Mouse (Mus musculus): Measurements from ENCODE around the gene Trak1. TPM values are rescaled to one million over a fixed set of nuclear protein-coding genes. Genes with fewer than 3 reads are reported as not detected.
A peak's percentile ranks its signal among the peaks of the same experiment; 100 is the strongest.

The Trak1 gene
- polyA plus RNA-seq, 1 experiment from 2014 or later: 5.1 TPM

- no peaks in the 10 kb centered on the region for H3K27me3 ChIP-seq (ENCODE audit: insufficient read depth, low read length)
- H3K9me3 ChIP-seq (ENCODE audit: low read length): no peaks in the 10 kb centered on the region
- ATAC-seq: no peak
- TF ChIP-seq CTCF (IDR thresholded peaks at IDR 0.05; ENCODE audit: low read depth) (no peak), EP300 (IDR thresholded peaks at IDR 0.05; ENCODE audit: low read depth) (no peak)
- H3K4me2 ChIP-seq (ENCODE audit: low read depth, low read length): no peak overlapping the region
- no peak overlapping the region for H3K27ac ChIP-seq (ENCODE audit: low read depth)
- DNase-seq: no peak
- H3K36me3 ChIP-seq (replicated peaks; ENCODE audit: insufficient read depth, low read length): peaks cover 60% of the 10 kb centered on the region
- no peak overlapping the region for H3K9ac ChIP-seq (replicated peaks)
- no peak overlapping the region for H3K4me3 ChIP-seq (ENCODE audit: low read depth, low read length)
- H3K4me1 ChIP-seq (ENCODE audit: insufficient read depth): no peaks in the 10 kb centered on the region; the same call in 1 of the 2 replicates
- 90% methylated on average over 3 of the region's 3 CpGs for WGBS (ENCODE audit: insufficient replicate concordance)
Observed at GRCm38 (mm10) chr9:121454891-121455290, 157.6 kb downstream of the Trak1 start.

DNA sequence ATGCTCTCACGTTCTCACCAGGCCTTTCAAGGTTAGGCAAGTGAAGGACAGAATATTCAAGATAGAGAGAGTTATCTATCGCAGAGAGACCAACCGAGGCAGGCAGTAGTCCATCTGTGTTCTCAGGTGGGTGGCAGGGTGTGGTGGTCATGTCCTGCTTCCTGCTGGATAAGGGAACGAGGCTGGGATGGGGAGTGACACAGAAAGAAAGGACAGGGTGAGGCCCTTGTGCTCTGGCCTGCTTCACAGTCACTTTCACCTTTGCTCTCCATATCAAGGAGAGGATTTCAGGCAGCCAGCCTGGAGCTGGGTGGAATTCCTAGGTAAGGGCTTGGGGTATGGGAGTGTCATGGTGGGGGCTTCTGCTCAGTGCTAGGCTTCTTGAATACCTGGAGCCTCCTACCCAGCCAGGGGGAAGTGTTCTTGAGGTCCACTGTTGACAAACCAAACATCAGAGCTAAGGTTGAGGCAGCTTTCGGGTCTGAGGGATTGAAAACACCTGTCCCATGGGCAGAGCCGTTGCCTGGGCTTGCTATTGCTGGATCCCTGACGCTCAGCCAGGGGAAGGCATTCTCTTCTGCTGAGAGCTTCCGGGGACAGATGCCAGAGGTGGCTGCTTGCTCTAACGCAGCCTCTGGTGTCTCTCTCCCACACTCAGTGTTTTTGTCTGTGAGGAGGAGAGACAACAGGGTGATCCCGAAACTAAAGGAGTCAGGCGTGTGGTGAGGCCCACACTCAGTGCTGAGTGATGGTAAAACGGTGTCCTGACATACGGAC, 159.6 kb downstream of the Trak1 start:
- peaks cover 62% of the 10 kb centered on the region for H3K36me3 ChIP-seq (replicated peaks; ENCODE audit: insufficient read depth, low read length)
- 84% methylated on average over 13 of the region's 13 CpGs for WGBS (ENCODE audit: insufficient replicate concordance)
- no peak overlapping the region for H3K4me3 ChIP-seq (ENCODE audit: low read depth, low read length)
- H3K27me3 ChIP-seq (ENCODE audit: insufficient read depth, low read length): no peaks in the 10 kb centered on the region
- H3K9ac ChIP-seq (replicated peaks): no peak overlapping the region
- no peaks in the 10 kb centered on the region; the same call in 1 of the 2 replicates for H3K4me1 ChIP-seq (ENCODE audit: insufficient read depth)
- H3K4me2 ChIP-seq (ENCODE audit: low read depth, low read length): no peak overlapping the region
- no peaks in the 10 kb centered on the region for H3K9me3 ChIP-seq (ENCODE audit: low read length)
- H3K27ac ChIP-seq (ENCODE audit: low read depth): no peak overlapping the region
- DNase-seq (no peak), ATAC-seq (no peak)
- TF ChIP-seq EP300 (IDR thresholded peaks at IDR 0.05; ENCODE audit: low read depth): no peak
- TF ChIP-seq CTCF (IDR thresholded peaks at IDR 0.05; ENCODE audit: low read depth): no peak

DNA sequence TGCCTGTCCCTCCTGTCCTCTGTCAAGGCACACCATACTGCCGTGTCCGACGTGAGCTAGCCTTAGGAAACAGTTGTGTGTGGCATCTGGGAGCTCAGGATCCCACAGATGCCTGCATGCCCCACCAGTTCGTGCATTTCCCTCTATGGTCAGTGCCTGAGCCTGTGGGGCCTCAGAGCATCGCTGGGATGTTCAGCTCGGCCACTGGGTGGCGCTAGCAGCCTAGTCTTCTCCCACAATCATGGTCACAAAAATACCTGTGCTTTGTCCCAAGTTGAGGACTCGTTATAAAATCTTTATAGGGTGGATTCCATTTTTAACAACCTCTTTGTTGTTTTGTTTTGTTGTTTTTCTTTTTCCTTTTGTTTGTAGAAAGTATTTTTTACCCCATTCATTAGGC, 161.2 kb downstream of the Trak1 start:
- no peak overlapping the region for H3K9ac ChIP-seq (replicated peaks)
- ATAC-seq (0 out of 2 replicates have a peak, but pooled peaks have one; percentile 30), DNase-seq (peak; percentile 71)
- no peaks in the 10 kb centered on the region for H3K27me3 ChIP-seq (ENCODE audit: insufficient read depth, low read length)
- WGBS (ENCODE audit: insufficient replicate concordance): 34% methylated on average over 8 of the region's 8 CpGs
- H3K36me3 ChIP-seq (replicated peaks; ENCODE audit: insufficient read depth, low read length): peaks cover 61% of the 10 kb centered on the region
- H3K4me3 ChIP-seq (ENCODE audit: low read depth, low read length): no peak overlapping the region
- no peaks in the 10 kb centered on the region for H3K9me3 ChIP-seq (ENCODE audit: low read length)
- H3K27ac ChIP-seq (ENCODE audit: low read depth): no peak overlapping the region
- no peak overlapping the region for H3K4me2 ChIP-seq (ENCODE audit: low read depth, low read length)
- H3K4me1 ChIP-seq (ENCODE audit: insufficient read depth): no peaks in the 10 kb centered on the region
- TF ChIP-seq EP300 (IDR thresholded peaks at IDR 0.05; ENCODE audit: low read depth): no peak
- peak; percentile 87 for TF ChIP-seq CTCF (IDR thresholded peaks at IDR 0.05; ENCODE audit: low read depth)

DNA sequence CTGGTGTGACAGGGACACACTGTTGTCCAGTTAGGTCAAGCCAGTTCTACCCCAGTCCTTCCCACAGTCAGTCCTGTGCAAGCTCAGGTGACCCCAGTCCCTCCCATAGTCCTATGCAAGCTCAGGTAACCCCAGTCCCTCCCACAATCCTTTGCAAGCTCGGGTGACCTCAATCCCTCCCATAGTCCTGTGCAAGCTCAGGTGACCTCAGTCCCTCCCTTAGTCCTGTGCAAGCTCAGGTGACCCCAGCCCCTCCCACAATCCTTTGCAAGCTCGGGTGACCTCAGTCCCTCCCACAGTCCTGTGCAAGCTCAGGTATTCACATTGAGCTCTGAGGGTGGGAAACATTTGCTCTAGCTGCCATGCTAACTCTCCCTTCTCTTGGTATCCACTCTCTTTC, 162.6 kb downstream of the Trak1 start:
- ATAC-seq: peak; percentile 71
- no peaks in the 10 kb centered on the region for H3K9me3 ChIP-seq (ENCODE audit: low read length)
- H3K36me3 ChIP-seq (replicated peaks; ENCODE audit: insufficient read depth, low read length): peaks cover 54% of the 10 kb centered on the region
- no peak overlapping the region for H3K27ac ChIP-seq (ENCODE audit: low read depth)
- 58% methylated on average over 2 of the region's 2 CpGs for WGBS (ENCODE audit: insufficient replicate concordance)
- no peaks in the 10 kb centered on the region for H3K4me1 ChIP-seq (ENCODE audit: insufficient read depth)
- H3K9ac ChIP-seq (replicated peaks): no peak overlapping the region
- DNase-seq: no peak
- no peaks in the 10 kb centered on the region for H3K27me3 ChIP-seq (ENCODE audit: insufficient read depth, low read length)
- H3K4me3 ChIP-seq (ENCODE audit: low read depth, low read length): no peak overlapping the region
- no peak overlapping the region for H3K4me2 ChIP-seq (ENCODE audit: low read depth, low read length)
- no peak for TF ChIP-seq CTCF (IDR thresholded peaks at IDR 0.05; ENCODE audit: low read depth)

- no peaks in the 10 kb centered on the region for H3K9me3 ChIP-seq (ENCODE audit: low read length)
- H3K4me1 ChIP-seq (ENCODE audit: insufficient read depth): no peaks in the 10 kb centered on the region
- H3K4me3 ChIP-seq (ENCODE audit: low read depth, low read length): no peak overlapping the region
- no peaks in the 10 kb centered on the region for H3K27me3 ChIP-seq (ENCODE audit: insufficient read depth, low read length)
- no peak overlapping the region for H3K4me2 ChIP-seq (ENCODE audit: low read depth, low read length)
- ATAC-seq (no peak), DNase-seq (no peak)
- TF ChIP-seq CTCF (IDR thresholded peaks at IDR 0.05; ENCODE audit: low read depth) (no peak), EP300 (IDR thresholded peaks at IDR 0.05; ENCODE audit: low read depth) (no peak)
- H3K9ac ChIP-seq (replicated peaks): no peak overlapping the region
- no peak overlapping the region for H3K27ac ChIP-seq (ENCODE audit: low read depth)
- H3K36me3 ChIP-seq (replicated peaks; ENCODE audit: insufficient read depth, low read length): peaks cover 48% of the 10 kb centered on the region
- 80% methylated on average over 16 of the region's 16 CpGs for WGBS (ENCODE audit: insufficient replicate concordance)
Observed at GRCm38 (mm10) chr9:121460527-121460926, 163.2 kb downstream of the Trak1 start.

- DNase-seq (no peak), ATAC-seq (no peak)
- H3K27ac ChIP-seq (ENCODE audit: low read depth): no peak overlapping the region
- peaks cover 23% of the 10 kb centered on the region for H3K36me3 ChIP-seq (replicated peaks; ENCODE audit: insufficient read depth, low read length)
- TF ChIP-seq CTCF (IDR thresholded peaks at IDR 0.05; ENCODE audit: low read depth): no peak
- TF ChIP-seq EP300 (IDR thresholded peaks at IDR 0.05; ENCODE audit: low read depth): no peak
- 84% methylated on average over 11 of the region's 11 CpGs for WGBS (ENCODE audit: insufficient replicate concordance)
- H3K9me3 ChIP-seq (ENCODE audit: low read length): no peaks in the 10 kb centered on the region
- H3K4me2 ChIP-seq (ENCODE audit: low read depth, low read length): no peak overlapping the region
- no peaks in the 10 kb centered on the region for H3K4me1 ChIP-seq (ENCODE audit: insufficient read depth)
- H3K9ac ChIP-seq (replicated peaks): no peak overlapping the region
- no peaks in the 10 kb centered on the region for H3K27me3 ChIP-seq (ENCODE audit: insufficient read depth, low read length)
- H3K4me3 ChIP-seq (ENCODE audit: low read depth, low read length): no peak overlapping the region
Observed at GRCm38 (mm10) chr9:121467460-121467859, 170.2 kb downstream of the Trak1 start.

All from liver, postnatal 0 days (tissue).